Mouse (Mus musculus) mouse embryonic stem cell (cell line): Measurements from ENCODE around the gene Gbe1.

Experiments used
- in situ Hi-C, 2 experiments: fragments of 300-500 bp; cut with MboI; formaldehyde crosslinking; loops; 1 replicate in 1 of 2; 3 replicates in 1 of 2; pipeline ENCODE4 v1.14.3; 2019 to 2020; ENCODE audit warnings: low sequenced_read_pairs in 2 of 2, low pct_unique_long_range_greater_than_20kb in 1 of 2, mixed read lengths in 1 of 2; ENCODE audit not compliant: unreplicated experiment in 1 of 2

Gene Gbe1

GRCm38 (mm10) chr16:70313886-70314577 lies at the start of gene Gbe1:
Gene Gbe1, plus strand, starts transcription at chr16:70313949.
- in situ Hi-C loops = no loop called here

- in situ Hi-C loops = no loop called here
Observed at GRCm38 (mm10) chr16:70310691-70311090, 3.1 kb upstream of the Gbe1 start.

GRCm38 (mm10) chr16:70313496-70313885 lies 258 bp upstream of the Gbe1 start:
- in situ Hi-C loops = no loop called here

GRCm38 (mm10) chr16:70314578-70314930 lies 805 bp downstream of the Gbe1 start:
- in situ Hi-C loops = no loop called here

- in situ Hi-C loops = no loop called here
Observed at GRCm38 (mm10) chr16:70315261-70315660, 1.5 kb downstream of the Gbe1 start.

- in situ Hi-C loops = no loop called here
Observed at GRCm38 (mm10) chr16:70315862-70316390, 2.2 kb downstream of the Gbe1 start.

GRCm38 (mm10) chr16:70319388-70319787 lies 5.6 kb downstream of the Gbe1 start:
- in situ Hi-C loops = no loop called here

- in situ Hi-C loops = no loop called here
Observed at GRCm38 (mm10) chr16:70320612-70321280, 7.0 kb downstream of the Gbe1 start.

GRCm38 (mm10) chr16:70326339-70326948 lies 12.7 kb downstream of the Gbe1 start:
- in situ Hi-C loops = no loop called here

GRCm38 (mm10) chr16:70328566-70328965 lies 14.8 kb downstream of the Gbe1 start:
- in situ Hi-C loops = no loop called here

- in situ Hi-C loops = no loop called here
Observed at GRCm38 (mm10) chr16:70329036-70329435, 15.3 kb downstream of the Gbe1 start.

GRCm38 (mm10) chr16:70329471-70329870 lies 15.7 kb downstream of the Gbe1 start:
- in situ Hi-C loops = no loop called here

GRCm38 (mm10) chr16:70330007-70330406 lies 16.3 kb downstream of the Gbe1 start:
- in situ Hi-C loops = no loop called here

GRCm38 (mm10) chr16:70330626-70331275 lies 17.0 kb downstream of the Gbe1 start:
- in situ Hi-C loops = no loop called here

- in situ Hi-C loops = no loop called here
Observed at GRCm38 (mm10) chr16:70334812-70335211, 21.1 kb downstream of the Gbe1 start.

- in situ Hi-C loops = no loop called here
Observed at GRCm38 (mm10) chr16:70335472-70335871, 21.7 kb downstream of the Gbe1 start.

GRCm38 (mm10) chr16:70337661-70338060 lies 23.9 kb downstream of the Gbe1 start:
- in situ Hi-C loops = no loop called here

- in situ Hi-C loops = no loop called here
Observed at GRCm38 (mm10) chr16:70344496-70344895, 30.7 kb downstream of the Gbe1 start.

GRCm38 (mm10) chr16:70345607-70346006 lies 31.9 kb downstream of the Gbe1 start:
- in situ Hi-C loops = no loop called here
